In the genomic region with DNA sequence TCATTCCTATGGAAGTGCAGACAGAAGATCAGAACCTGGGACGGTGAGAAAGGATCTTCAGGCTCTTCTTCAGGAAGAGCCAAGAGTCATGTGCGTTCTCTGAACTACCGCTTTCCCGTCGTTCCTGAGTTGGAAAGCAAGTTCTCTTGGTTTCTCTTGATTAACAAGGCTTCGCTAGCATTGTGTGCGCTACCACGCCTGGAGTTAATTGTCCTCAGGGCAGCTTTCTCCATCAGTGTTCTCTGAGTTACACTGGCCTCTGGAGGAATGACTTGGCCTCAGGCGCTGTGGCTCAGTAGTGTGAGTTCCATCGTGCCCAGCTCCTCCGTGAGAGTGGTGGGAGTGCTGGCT, we compare ENCODE assay signal across 9 mouse cellular contexts.
A peak's percentile ranks its signal among the peaks of the same experiment; 100 is the strongest.
DNase-seq lines count a peak whose midpoint lies in the region; ATAC-seq lines count a peak whose summit lies in the region.
"Had no signal": no experiment of that assay in that cellular context is flagged by ENCODE, and none has a peak within 500 bp of the region (broad histone marks: within the 10 kb centered on the region; RNA-seq: fewer than 3 reads in every experiment).

No protein-coding gene starts in this region.

- H3K27ac ChIP-seq in kidney, embryonic 16.5 days (ENCODE audit: low read length), result no peak overlapping the region
- peak overlapping the region; percentile 63 for H3K27ac ChIP-seq in limb, embryonic 10.5 days
- no peak overlapping the region for H3K27ac ChIP-seq in neural tube, embryonic 11.5 days (ENCODE audit: low read depth, low read length)
- no peak overlapping the region for H3K27ac ChIP-seq in liver, embryonic 12.5 days

- H3K9ac ChIP-seq in kidney, embryonic 16.5 days (replicated peaks; ENCODE audit: low read length), result no peak overlapping the region
- no peak overlapping the region for H3K9ac ChIP-seq in neural tube, embryonic 11.5 days (ENCODE audit: low read length)
- no peak overlapping the region for H3K9ac ChIP-seq in liver, embryonic 12.5 days

- no peaks in the 10 kb centered on the region for H3K9me3 ChIP-seq in kidney, embryonic 16.5 days (ENCODE audit: low read length)
- no peaks in the 10 kb centered on the region for H3K9me3 ChIP-seq in limb, embryonic 10.5 days (replicated peaks)
- no peaks in the 10 kb centered on the region for H3K9me3 ChIP-seq in neural tube, embryonic 11.5 days (ENCODE audit: control insufficient read depth, low read length)
- H3K9me3 ChIP-seq in liver, embryonic 12.5 days (replicated peaks), result no peaks in the 10 kb centered on the region

- H3K4me3 ChIP-seq in kidney, embryonic 16.5 days (ENCODE audit: low read length), result no peak overlapping the region
- H3K4me3 ChIP-seq in limb, embryonic 10.5 days, result peak overlapping the region; percentile 35
- H3K4me3 ChIP-seq in neural tube, embryonic 11.5 days (ENCODE audit: low read depth, low read length), result no peak overlapping the region
- no peak overlapping the region for H3K4me3 ChIP-seq in liver, embryonic 12.5 days
- H3K4me3 ChIP-seq: megakaryocyte, embryonic 14.5 days had no signal

- no peaks in the 10 kb centered on the region for H3K27me3 ChIP-seq in kidney, embryonic 16.5 days (ENCODE audit: insufficient read depth, low read length)
- H3K27me3 ChIP-seq in limb, embryonic 10.5 days (ENCODE audit: low read depth, poor library complexity, severe bottlenecking), result no peaks in the 10 kb centered on the region
- H3K27me3 ChIP-seq in neural tube, embryonic 11.5 days (ENCODE audit: control insufficient read depth, insufficient read depth, low read length), result no peaks in the 10 kb centered on the region
- H3K27me3 ChIP-seq in liver, embryonic 12.5 days (replicated peaks), result no peaks in the 10 kb centered on the region

- H3K36me3 ChIP-seq in kidney, embryonic 16.5 days (ENCODE audit: insufficient read depth, low read length), result no peaks in the 10 kb centered on the region
- no peaks in the 10 kb centered on the region for H3K36me3 ChIP-seq in limb, embryonic 10.5 days
- no peaks in the 10 kb centered on the region for H3K36me3 ChIP-seq in neural tube, embryonic 11.5 days (ENCODE audit: control insufficient read depth, insufficient read depth, low read length)
- H3K36me3 ChIP-seq in liver, embryonic 12.5 days, result no peaks in the 10 kb centered on the region

- DNase-seq in adrenal gland, postnatal 10 days, result peak; percentile 5
- no peak for DNase-seq in adrenal gland, adult 18-20 months (ENCODE audit: low spot score in 2 of 2)
- no peak for DNase-seq in kidney, adult 9 months
- peak; percentile 62 for DNase-seq in limb, embryonic 10.5 days (ENCODE audit: low spot score)
- peak; percentile 19 for DNase-seq in neural tube, embryonic 11.5 days (ENCODE audit: low spot score)
- no peak for DNase-seq in cerebellum, postnatal 36 days

- H3K4me2 ChIP-seq in kidney, embryonic 16.5 days (replicated peaks; ENCODE audit: low read depth, low read length), result peak overlapping the region; percentile 14; the same call in 1 of the 2 replicates
- no peak overlapping the region for H3K4me2 ChIP-seq in neural tube, embryonic 11.5 days (ENCODE audit: low read depth)
- H3K4me2 ChIP-seq in liver, embryonic 12.5 days, result no peak overlapping the region

- WGBS in kidney, embryonic 16.5 days, result 57% methylated on average over 11 of the region's 11 CpGs
- 42% methylated on average over 11 of the region's 11 CpGs for WGBS in limb, embryonic 10.5 days
- 58% methylated on average over 11 of the region's 11 CpGs for WGBS in neural tube, embryonic 11.5 days
- 59% methylated on average over 11 of the region's 11 CpGs for WGBS in liver, embryonic 12.5 days (ENCODE audit: insufficient replicate concordance)

- H3K4me1 ChIP-seq in kidney, embryonic 16.5 days (ENCODE audit: insufficient read depth, low read length), result no peaks in the 10 kb centered on the region
- H3K4me1 ChIP-seq in limb, embryonic 10.5 days, result peaks cover 16% of the 10 kb centered on the region
- H3K4me1 ChIP-seq in neural tube, embryonic 11.5 days (ENCODE audit: control insufficient read depth, insufficient read depth, low read length), result no peaks in the 10 kb centered on the region
- H3K4me1 ChIP-seq in liver, embryonic 12.5 days, result no peaks in the 10 kb centered on the region
- H3K4me1 ChIP-seq: megakaryocyte, embryonic 14.5 days had no signal

- no peak for ATAC-seq in kidney, embryonic 16.5 days (ENCODE audit: low FRiP score, low TSS enrichment)
- no peak for ATAC-seq in neural tube, embryonic 11.5 days (ENCODE audit: insufficient read depth, low FRiP score, low TSS enrichment)
- ATAC-seq in liver, embryonic 12.5 days, result no peak

Comparison
In these comparisons a context has a peak if more than half of its experiments do, and no peak if none do; other contexts are left out.
1. DNase-seq: peak in adrenal gland, postnatal 10 days (single experiment), limb, embryonic 10.5 days (single experiment) and neural tube, embryonic 11.5 days (single experiment); none in adrenal gland, adult 18-20 months (0 of 2), kidney, adult 9 months (single experiment) and cerebellum, postnatal 36 days (0 of 2).